Mouse (Mus musculus): Measurements from ENCODE around the gene Ets2.

The Ets2 gene

DNA sequence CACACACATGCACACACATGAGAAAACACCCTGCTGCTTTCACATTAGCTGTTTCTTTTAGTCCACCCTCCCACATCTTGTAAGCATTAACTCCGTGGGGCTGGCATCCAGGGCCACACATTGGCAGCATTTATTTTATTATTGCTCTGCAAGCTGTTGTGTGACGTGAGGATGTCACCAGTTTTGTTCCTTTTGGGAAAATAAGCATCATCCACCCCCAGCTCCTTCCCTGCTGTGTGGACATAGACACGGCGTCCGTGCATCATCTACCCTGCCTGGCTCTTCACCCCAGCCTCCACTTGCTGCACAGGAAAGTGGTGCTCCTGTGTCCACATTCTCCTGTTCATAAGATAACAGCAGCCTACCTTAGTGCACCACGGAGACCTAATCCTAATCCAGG is 27.9 kb downstream of the Ets2 start:
- DNase-seq (ENCODE audit: low read depth, low spot score), result no peak

DNA sequence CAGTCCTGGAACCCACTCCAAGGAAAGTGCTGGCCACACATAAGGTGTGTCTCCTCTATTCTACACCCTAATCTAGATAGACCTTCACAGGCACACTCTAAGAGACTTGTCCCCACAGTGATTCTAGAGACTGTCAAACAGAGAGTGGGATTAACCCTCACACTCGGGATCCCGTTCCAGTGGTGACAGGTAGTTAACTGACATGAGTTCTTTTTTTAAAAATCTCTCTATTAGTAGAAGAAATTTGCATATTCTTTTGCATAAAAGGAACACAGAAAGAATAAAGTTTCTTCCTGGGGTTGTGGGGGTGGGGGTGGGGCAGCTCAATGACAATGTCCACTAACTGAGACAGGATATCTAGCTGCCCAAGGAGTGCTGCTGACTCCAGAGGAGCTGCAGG is 32.9 kb downstream of the Ets2 start:
- no peak for DNase-seq (ENCODE audit: low read depth, low spot score)

DNA sequence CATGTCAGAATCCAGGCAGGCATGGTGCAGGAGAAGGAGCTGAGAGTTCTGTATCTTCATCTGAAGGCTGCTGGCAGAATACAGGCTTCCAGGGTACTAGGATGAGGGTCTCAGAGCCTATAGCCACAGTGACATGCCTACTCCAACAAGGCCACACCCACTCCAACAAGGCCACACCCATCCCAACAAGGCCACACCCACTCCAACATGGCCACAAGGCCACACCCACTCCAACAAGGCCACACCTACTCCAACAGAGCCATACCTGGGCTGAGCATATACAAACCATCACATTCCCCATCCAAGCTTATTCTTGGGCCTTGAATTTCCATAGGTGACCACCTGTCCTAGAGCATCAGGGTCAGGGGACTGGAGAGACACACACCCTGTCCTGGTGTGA is 34.2 kb downstream of the Ets2 start:
- peak; percentile 69 for DNase-seq (ENCODE audit: low read depth, low spot score)

DNA sequence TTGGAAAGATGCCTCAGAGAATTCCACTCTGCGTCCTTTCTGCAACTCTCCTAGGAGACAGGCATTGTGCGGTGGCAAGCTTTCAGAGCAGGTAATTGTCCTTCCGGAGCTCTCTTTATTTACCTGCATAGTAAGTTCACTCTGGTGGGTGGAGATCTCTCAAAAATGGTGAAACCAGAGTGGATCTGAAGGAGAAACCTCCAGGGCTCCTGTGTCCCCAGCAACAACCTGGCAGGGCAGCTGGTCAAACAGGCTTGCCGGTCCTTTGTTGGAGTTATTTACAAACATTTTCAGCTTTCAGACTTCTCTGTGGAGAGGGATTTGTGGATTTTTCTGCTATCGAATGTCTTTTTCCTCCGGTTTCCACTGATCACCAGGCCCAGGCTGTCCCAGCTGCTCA is 34.6 kb downstream of the Ets2 start:
- no peak for DNase-seq (ENCODE audit: low read depth, low spot score)

DNA sequence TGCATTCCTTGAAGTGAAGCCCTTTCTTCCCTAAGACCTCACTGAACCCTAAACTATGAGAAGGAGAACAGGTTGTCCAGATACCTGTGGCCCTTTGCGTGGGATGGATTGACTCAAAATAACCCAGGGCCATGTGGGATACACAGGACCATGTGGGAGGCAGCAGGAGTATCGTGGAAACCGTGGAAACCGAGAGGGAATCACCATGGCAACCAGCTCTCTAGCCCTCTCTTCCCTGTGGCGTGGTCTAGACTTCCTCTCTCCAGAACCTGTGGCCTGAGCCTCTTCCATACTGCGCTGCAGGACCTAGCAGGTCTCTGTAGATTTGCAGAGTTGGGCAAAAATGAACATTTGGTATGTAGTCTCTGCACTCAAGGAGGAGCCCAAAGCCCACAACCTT is 37.6 kb downstream of the Ets2 start:
- peak; percentile 63 for DNase-seq (ENCODE audit: low read depth, low spot score)

DNA sequence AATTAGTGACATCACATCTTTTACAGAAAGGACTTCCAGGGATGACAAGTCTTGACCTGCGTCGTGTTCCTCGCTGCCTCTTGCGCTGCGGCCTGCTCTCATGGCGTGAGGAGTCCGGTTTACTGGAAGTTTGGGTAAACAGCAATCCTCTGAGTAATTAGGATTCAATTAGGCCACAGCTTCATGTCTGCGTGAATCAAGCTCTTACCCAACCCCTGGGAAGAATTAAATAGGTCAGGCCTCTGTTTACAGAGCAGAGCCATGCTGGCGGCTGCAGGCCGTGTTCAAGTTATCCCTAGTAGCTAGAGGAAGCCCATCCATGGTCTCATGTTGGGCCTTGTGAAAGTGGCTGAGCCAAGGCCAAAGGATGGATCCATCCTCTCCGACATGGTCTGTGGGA is 39.5 kb downstream of the Ets2 start:
- DNase-seq (ENCODE audit: low read depth, low spot score), result no peak

DNA sequence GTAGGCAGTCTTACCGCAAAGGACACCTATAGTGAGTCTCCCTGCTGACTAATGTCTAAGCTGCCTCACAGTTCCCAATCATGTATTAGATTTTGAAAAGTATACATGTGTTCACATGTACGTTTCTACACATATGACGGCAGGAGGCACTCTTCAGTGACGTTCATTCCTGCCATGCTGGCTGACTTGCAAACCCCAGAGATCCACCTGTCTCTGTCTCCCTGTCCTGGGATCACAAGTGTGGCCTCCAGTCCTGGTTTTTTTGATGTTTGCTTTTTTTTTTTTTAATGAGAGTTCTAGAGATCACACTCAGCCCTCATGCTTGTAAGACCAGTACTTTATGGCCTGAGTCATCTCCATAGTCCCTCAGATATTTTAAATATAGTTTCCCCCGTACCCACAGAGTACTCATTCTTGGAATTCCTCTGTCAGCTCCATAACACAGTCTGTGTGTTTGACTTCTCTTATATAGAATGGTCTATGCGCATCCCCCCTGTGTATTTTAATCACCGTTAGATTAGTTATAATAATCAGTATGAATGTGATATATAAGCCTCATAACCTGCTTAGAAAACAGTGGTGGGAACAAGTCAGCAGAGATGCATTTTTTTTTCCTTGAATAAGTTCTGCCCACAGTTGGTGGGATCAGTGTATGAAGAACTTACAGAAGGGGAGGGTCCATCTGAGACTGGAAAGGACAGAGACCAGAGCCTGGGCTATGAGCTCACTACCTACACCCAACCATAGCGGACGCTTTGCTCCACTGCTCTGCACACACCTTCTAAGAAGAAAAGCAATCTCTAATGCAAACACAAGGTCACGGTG is 40.3 kb downstream of the Ets2 start:
- no peak for DNase-seq (ENCODE audit: low read depth, low spot score)

DNA sequence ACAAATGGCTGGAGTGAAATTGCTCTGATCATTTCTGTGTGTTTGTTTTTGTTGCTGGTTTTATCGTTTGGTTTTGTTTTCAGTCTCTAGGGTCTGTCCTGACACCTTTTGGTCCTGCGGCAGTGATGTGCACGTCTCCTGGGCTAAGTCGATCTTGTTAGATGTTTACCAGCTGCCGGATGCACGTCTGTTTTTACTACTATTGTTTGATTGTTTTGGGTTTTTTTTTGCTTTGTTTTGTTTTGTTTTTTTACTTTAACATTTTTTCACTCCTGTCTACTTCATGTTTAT is 40.8 kb downstream of the Ets2 start:
- DNase-seq (ENCODE audit: low read depth, low spot score), result no peak

DNA sequence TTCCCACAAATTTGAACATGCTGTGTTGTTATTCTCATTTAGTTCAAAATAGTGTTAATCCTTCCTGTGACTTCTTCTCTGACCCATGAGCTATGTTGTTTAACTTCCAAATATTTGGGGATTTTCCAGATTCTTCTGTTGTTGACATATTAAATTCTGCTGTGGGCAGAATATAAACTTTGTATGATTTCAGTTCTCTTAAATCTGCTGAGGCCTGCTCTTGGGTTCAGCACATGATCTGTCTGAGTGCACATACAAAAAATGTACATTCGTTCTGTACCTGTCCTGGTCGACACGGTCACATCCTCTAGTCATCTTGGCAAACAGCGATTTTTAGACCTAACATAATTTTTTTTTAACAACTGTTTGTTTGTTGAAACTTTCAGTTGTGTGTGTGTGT is 41.2 kb downstream of the Ets2 start:
- DNase-seq (ENCODE audit: low read depth, low spot score), result no peak

DNA sequence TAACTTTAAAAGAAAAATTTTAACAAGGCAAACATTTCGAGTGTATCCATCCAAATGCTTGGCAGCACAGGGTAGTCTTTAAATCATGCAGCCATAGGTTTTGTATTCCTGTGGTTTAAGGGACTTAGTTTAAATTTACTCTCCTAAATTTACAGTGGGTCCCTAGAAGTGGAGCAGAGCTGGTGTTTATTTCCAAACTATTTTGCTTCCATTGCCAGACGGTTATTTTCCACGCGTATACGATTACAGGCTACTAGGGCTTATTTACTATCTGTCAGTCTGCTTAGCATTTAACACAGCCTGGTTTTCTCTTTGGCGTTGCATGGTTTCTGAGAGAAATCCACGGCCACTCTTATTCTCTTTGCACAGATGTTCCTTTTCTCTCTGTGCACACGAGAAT is 42.9 kb downstream of the Ets2 start:
- no peak for DNase-seq (ENCODE audit: low read depth, low spot score)

DNA sequence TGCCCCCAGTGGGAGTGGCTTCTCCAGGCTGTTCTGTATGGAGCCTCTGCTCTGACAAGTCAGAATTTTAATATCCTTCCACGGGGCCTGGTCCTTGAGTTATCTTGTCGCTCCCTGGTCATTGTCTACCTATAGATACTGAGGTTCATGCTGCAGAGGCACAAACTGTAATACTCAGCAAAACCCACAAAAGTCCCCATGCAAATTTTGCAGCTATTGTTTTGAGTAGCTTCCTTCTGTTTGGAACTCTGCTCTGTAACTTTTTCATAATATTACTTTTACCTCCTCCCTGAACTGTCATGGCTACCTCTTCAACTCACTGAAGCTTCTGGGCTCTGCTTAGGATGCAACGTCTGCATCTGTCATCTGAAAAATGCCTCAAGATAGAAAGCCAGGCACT is 43.8 kb downstream of the Ets2 start:
- no peak for DNase-seq (ENCODE audit: low read depth, low spot score)

DNA sequence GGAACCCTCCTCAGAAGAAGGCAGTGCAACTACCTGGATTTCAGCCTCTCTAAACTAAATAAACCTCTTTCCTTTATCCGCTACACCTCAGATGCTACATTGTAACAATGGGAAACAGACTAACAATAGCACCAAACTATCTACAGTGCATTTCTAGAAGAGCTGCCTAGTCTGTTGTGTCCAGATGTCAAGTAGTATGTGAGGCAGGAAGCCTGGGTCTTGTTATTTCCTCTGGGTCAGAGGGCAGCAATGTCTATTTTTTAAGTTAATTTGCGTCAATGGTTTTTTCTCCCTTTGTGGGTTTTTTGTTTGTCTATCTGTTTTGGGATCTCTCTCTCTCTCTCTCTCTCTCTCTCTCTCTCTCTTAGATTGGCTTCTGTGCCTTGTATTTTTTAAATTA is 44.7 kb downstream of the Ets2 start:
- no peak for DNase-seq (ENCODE audit: low read depth, low spot score)

DNA sequence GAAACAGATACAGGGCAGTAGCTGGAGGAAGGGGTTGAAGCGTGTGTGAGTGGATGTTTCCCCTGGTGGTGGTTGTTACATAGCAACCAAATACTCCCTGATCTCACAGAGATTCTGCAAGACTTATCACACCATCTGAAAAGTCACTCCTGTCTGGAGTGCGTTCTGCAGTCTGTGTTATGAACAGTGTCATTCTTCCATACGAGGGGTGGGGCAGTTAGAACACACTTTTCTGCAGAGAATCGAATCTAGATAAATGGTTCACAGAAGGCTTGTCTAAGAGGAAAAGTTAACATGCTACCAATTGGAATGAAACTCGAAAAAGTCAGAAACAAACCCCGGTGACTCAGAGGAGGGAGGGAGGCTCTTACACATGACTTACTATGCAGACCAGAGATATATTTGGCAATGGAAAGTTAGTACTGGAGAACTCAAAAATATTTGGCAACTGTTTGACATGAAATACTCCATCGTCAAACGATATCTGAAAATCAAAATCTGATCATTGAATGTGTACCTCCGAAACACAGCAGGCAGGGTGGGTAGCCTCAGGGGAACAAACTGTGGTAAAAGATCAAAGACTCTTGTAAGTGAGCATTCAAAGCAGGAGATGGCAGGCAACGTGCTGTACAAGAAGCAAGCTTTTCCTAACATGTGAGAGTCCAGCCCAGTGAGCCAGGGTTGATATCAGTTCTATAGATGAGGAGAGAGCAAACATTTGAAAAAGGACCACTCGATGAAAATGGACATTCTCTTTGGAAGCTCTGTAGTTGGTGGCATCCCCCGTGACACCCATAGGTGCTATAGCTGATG is 47.6 kb downstream of the Ets2 start:
- DNase-seq (ENCODE audit: low read depth, low spot score), result no peak

DNA sequence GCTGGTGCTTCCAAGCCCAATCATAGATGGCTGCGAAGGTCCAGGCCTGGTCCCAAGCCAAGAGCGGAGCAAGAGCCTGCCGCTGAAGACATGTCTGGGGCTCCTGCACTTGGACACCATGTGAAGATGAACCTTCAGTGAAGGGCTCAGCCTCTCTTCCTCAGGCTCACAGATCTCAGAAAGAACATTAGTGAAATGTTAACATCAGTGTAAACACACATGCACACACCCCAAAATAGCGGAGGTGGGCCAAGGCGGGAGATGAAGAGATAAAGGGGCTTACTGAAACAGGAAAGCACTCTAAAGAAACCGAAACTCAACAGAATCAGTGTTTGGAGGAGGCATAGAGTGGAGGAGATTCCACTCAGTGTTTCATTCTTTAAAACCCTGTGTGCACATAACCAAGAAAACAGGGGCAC is 48.3 kb downstream of the Ets2 start:
- DNase-seq (ENCODE audit: low read depth, low spot score), result no peak

DNA sequence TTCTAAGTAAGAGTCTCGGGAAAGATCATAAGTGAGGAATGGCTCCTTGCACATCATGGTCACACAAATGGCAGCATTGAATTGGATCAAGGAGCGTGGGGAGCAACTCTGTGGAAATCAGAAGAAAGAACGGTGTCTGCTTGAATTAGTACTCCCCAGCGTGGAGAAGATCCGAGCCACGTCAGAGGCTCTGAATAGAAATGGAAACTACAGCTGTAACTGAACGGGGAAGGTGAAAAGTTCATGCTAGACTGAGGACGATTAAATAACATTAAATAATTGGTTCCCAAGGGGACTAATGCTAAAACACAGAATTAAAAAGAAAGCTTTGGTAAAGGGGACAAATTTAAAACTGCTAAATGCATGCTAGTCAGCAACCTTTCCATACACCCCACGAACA is 50.6 kb downstream of the Ets2 start:
- DNase-seq (ENCODE audit: low read depth, low spot score), result no peak

DNA sequence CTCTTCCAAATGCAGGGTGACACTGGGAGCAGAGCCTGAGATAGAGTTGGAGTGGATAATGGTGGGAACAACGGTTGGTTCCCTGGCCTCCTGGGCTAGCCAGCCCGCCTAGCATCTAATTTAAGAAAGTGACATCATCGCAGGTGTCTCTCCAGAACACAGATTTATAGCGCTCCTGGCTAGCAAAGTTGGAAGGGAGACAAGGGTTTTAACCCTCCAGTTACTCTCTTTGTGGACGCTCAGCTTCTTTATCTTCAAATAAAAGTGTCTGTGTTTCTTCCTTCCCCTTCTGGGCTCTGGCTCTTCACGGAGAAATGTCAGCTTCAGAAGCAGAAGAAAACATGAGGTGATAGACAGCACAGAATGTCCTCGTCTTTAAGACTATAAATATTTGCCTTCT is 51.4 kb downstream of the Ets2 start:
- DNase-seq (ENCODE audit: low read depth, low spot score), result no peak

DNA sequence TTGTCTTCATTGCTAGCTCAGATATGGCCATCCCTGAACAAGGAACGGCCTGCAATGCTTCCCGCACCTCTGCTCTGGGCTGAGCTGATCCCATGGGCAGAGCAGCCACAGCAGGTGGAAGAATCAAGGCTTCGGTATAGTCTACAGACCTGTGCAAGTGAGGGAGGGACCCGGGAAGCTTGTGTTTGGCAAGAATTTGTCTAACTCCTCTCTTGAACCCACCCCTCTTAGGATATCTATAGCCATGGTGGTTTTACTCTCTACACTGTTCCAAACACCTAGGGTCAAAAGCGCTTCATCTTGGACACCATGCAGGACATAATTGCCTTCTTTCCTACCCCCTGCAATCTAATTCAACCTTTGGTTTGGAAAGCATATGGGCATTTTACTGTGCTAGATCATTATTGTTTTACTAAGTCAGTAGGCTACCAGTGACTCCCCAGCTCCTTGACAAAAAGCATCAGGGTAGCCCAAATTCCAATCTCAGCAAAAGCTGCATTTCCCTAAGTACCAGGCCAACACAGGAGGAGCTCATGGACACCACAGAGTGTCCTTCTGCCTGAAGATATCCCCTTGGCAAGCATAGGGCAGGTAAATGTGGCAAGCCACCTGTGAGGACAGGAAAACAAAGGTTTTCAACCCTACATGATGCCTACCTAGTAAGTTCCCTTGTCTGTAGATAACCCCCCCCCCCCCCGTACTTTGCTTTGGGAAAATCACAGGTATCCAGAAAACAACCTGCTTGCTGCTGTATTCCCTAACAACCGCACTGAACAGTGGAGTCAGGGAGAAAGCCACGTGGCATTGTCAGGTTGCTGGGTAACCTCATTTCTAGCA is 57.5 kb downstream of the Ets2 start:
- no peak for DNase-seq (ENCODE audit: low read depth, low spot score)

DNA sequence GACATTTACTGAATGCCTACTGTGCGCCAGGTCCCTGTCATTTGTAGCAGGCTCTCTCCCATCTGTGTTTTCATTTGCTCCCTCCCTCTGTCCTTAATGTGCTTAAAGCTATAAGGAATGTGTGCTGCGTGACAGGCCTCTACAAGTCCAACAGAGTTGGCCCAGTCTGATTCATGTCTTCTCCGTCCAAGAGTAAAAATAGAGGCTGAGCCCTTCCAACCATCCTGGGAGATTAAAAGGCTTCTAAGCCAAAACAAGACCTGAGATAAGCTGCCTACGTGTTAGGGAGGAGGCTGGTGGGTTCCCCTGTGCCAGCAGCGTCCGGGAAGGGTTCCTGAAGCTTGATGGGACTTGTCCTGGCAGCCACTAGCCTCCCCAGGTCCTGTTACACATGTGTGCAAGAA is 58.1 kb downstream of the Ets2 start:
- DNase-seq (ENCODE audit: low read depth, low spot score), result no peak

DNA sequence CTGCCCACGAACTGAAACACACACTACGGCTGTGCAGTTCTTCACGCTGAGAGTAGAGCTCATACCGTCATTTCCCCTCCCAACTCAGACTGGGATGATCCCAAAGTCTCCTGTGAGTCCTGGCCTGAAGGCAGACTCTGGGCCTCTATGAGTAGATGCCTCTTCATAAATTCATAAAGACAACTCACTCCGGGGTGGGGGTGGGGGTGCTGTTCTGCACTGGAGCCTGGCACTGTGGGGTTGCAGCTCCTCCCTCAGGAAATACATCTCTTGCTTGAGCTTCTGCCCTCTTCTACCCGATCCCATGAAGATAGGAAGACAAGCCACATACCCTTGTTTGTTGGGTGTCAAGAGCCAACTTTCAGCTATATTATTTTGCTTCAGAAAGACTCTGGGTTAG is 59.9 kb downstream of the Ets2 start:
- no peak for DNase-seq (ENCODE audit: low read depth, low spot score)

DNA sequence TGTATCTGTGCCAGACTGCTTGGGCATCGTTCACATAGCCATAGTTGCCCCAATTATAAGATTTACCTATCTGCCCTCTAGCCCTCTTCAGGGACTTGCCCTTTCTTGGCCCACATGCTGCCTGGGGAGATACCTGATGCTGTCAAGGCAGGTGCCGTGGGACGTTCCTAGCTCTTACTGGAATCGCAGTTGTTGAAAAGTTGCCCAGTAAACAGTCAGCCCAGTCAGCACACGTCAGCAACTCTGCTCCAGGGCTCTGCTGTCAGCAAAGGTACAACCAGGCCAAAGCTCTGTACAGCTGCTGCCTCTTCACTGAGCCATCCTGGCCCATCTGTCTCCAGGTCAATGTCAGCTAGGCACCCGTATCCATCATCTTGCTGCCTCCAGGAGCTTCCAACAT is 61.3 kb downstream of the Ets2 start:
- DNase-seq (ENCODE audit: low read depth, low spot score), result no peak

DNA sequence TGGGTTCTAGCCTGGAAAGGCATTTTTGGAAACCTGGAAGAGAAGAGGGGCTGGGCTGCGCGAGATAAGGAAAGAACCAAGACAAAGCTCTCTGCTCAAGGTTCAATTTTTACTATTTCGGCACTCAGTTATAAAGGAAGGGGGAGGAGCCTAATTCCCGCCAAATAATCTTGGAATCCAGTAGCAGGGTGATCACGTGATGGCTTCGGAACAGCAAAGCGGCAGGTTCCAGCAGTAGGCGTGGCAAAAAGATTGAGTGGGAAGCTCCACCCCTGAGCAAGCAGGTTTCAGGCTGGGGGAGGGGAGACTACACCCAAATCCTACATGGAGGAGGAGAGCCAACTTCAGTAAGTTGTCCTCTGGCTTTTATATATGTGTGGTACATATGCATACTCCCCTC is 62.2 kb downstream of the Ets2 start:
- peak; percentile 77 for DNase-seq (ENCODE audit: low read depth, low spot score)

DNA sequence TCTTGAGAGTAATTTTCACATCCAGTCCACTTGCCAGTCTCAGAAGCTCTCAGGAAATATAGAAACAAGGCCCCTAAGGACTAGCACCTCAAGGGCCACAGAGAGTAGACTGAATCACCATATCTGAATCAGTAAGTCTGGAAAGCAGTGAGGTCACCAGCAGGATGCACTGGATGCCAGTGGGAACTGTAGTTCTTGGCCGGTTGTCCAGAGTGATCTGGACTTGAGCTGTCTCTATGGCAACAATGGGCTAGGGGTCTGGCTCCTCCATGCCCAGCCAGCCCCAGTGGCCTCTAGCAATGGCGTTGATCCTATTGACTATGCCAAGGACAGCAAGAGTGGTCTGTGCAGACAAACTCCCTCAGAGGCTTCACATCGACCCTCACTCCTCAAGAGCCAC is 64.3 kb downstream of the Ets2 start:
- DNase-seq (ENCODE audit: low read depth, low spot score), result peak; percentile 18

DNA sequence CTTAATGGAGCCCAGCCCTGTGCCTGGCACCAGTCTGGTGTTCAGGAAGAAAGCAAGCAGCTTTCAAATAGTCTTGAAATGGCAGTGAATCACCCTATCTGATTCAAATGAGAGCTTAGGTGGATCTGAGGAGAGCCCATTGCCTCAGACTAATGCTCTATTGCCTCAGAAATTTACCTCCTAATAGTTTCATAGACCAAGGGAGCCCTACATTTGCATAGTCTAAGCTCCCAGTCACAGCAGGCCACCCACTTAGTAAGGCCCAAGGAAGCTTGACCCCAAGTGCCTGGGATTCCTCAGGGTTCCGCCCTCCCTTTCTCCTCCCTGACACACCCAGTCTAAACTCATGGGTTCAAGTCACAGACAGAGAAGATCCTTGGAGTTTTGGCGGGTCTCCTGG is 65.4 kb downstream of the Ets2 start:
- peak; percentile 97 for DNase-seq (ENCODE audit: low read depth, low spot score)

Data from R1 (cell line).